Mouse (Mus musculus) forebrain, embryonic 14.5 days (tissue): ENCODE data around the gene Slc27a1. TPM values are rescaled to one million over a fixed set of nuclear protein-coding genes. Genes with fewer than 3 reads are reported as not detected.
A peak's percentile ranks its signal among the peaks of the same experiment; 100 is the strongest.

ENCODE experiments used
- ATAC-seq: fragments of 200-750 bp; cut with Nextera tagmentation; 2 replicates; pipeline ENCODE4 v1.8.0; 2017; ENCODE audit warnings: mild to moderate bottlenecking, moderate library complexity
- DNase-seq: peaks from one replicate; pipeline ENCODE4 v3.0.0-alpha.2; 2015; ENCODE audit warnings: low spot score
- H3K27ac ChIP-seq: fragments of 300-500 bp; sonication (generic); 2 replicates; pipeline ENCODE4 v1.5.1; 2014; ENCODE audit warnings: low read depth, mild to moderate bottlenecking, control low read depth, low read length, moderate library complexity
- H3K27me3 ChIP-seq: fragments of 300-500 bp; sonication (generic); replicated peaks from 2 replicates; pipeline ENCODE4 v1.6.1; 2014; ENCODE audit warnings: low read length, control low read depth, mixed read lengths; ENCODE audit not compliant: control insufficient read depth, insufficient read depth
- H3K36me3 ChIP-seq: fragments of 300-500 bp; sonication (generic); 2 replicates; pipeline ENCODE4 v1.6.1; 2014; ENCODE audit warnings: low read length, control low read depth; ENCODE audit not compliant: control insufficient read depth, insufficient read depth
- H3K4me1 ChIP-seq: fragments of 300-500 bp; sonication (generic); 2 replicates; pipeline ENCODE4 v1.6.1; 2014; ENCODE audit warnings: antibody characterized with exemption, low read length, control low read depth; ENCODE audit not compliant: control insufficient read depth, insufficient read depth
- H3K4me2 ChIP-seq: fragments of 300-500 bp; sonication (generic); 2 replicates; pipeline ENCODE4 v1.6.1; 2014; ENCODE audit warnings: mild to moderate bottlenecking, control low read depth, low read length
- H3K4me3 ChIP-seq: fragments of 300-500 bp; sonication (generic); 2 replicates; pipeline ENCODE4 v1.5.1; 2014; ENCODE audit warnings: low read depth, low read length, control low read depth
- H3K9ac ChIP-seq: fragments of 300-500 bp; sonication (generic); 2 replicates; pipeline ENCODE4 v1.6.1; 2014; ENCODE audit warnings: mild to moderate bottlenecking, low read length, control low read depth, moderate library complexity
- H3K9me3 ChIP-seq: fragments of 300-500 bp; sonication (generic); replicated peaks from 2 replicates; pipeline ENCODE4 v1.6.1; 2016; ENCODE audit warnings: low read length, control low read depth, mixed read lengths; ENCODE audit not compliant: control insufficient read depth
- WGBS: fragments of 180-500 bp; shearing (Covaris S2); extraction: QIAGEN DNeasy Blood & Tissue Kit; methylation state at CpG from one replicate; pipeline ENCODE4 v1.1.7; 2014; 5-methylcytosine and 5-hydroxymethylcytosine counted together
- polyA plus RNA-seq: library from polyadenylated mRNA; unstranded; fragments of >200 nt; fragmentation: Nextera tagmentation; extraction: Ambion mirVana; gene quantifications from 2 replicates; pipeline ENCODE4 v1.2.1, GENCODE M21; 2014

Slc27a1 gene
- polyA plus RNA-seq, 1 experiment from 2014 or later, result 25.8 TPM

- ATAC-seq (peak; percentile 33; the same call in 1 of the 2 replicates), DNase-seq (peak; percentile 80)
- Histone ChIP-seq H3K27ac (no peak overlapping the region), H3K4me2 (no peak overlapping the region), H3K4me1 (peaks cover 9% of the 10 kb centered on the region; the same call in 1 of the 2 replicates), H3K36me3 (no peaks in the 10 kb centered on the region), H3K9me3 (no peaks in the 10 kb centered on the region), H3K4me3 (no peak overlapping the region), H3K27me3 (peaks cover 64% of the 10 kb centered on the region), H3K9ac (no peak overlapping the region)
- WGBS, result 4% methylated on average over 15 of the region's 15 CpGs
Observed at GRCm38 (mm10) chr8:71561401-71561800, 7.3 kb upstream of the Slc27a1 start.

GRCm38 (mm10) chr8:71562751-71563150 is 5.9 kb upstream of the Slc27a1 start:
- ATAC-seq (peak; percentile 75), DNase-seq (peak; percentile 53)
- peaks cover 9% of the 10 kb centered on the region; the same call in 1 of the 2 replicates for H3K4me1 ChIP-seq
- H3K27ac ChIP-seq, result no peak overlapping the region
- 0 out of 2 replicates have a peak overlapping the region, but pooled peaks have one; percentile 11 for H3K4me3 ChIP-seq
- H3K36me3 ChIP-seq, result no peaks in the 10 kb centered on the region
- peak overlapping the region; percentile 43 for H3K4me2 ChIP-seq
- H3K27me3 ChIP-seq, result peaks cover 51% of the 10 kb centered on the region
- no peaks in the 10 kb centered on the region for H3K9me3 ChIP-seq
- WGBS, result under 1% methylated on average over 33 of the region's 33 CpGs
- 0 out of 2 replicates have a peak overlapping the region, but pooled peaks have one; percentile 17 for H3K9ac ChIP-seq

GRCm38 (mm10) chr8:71563992-71564391 is 4.7 kb upstream of the Slc27a1 start:
- WGBS, result 90% methylated on average over 4 of the region's 4 CpGs
- H3K36me3 ChIP-seq, result no peaks in the 10 kb centered on the region
- H3K4me3 ChIP-seq, result no peak overlapping the region
- H3K9me3 ChIP-seq, result no peaks in the 10 kb centered on the region
- H3K4me2 ChIP-seq, result no peak overlapping the region
- H3K27ac ChIP-seq, result no peak overlapping the region
- no peak for ATAC-seq
- peaks cover 39% of the 10 kb centered on the region for H3K27me3 ChIP-seq
- no peak overlapping the region for H3K9ac ChIP-seq
- 0 out of 2 replicates have a peak, but pooled peaks cover 4% of the 10 kb centered on the region for H3K4me1 ChIP-seq
- DNase-seq, result no peak

GRCm38 (mm10) chr8:71566501-71566900 is 2.2 kb upstream of the Slc27a1 start, which contains the start of gene Nxnl1:
Gene Nxnl1 (minus strand): TSS chr8:71566601.
- Histone ChIP-seq H3K9ac (no peak within 1 kb of the TSS), H3K9me3 (no peaks in the 10 kb centered on the region), H3K27ac (no peak within 1 kb of the TSS), H3K36me3 (no peaks in the 10 kb centered on the region), H3K4me2 (no peak within 1 kb of the TSS), H3K4me1 (peaks cover 10% of the 10 kb centered on the region; the same call in 1 of the 2 replicates), H3K27me3 (peaks cover 16% of the 10 kb centered on the region), H3K4me3 (no peak within 1 kb of the TSS)
- no peak for ATAC-seq
- WGBS, result 49% methylated on average over 3 of the region's 3 CpGs
- no peak for DNase-seq

- peaks cover 6% of the 10 kb centered on the region for H3K27me3 ChIP-seq
- no peak overlapping the region for H3K4me3 ChIP-seq
- ATAC-seq, result no peak
- no peak overlapping the region for H3K27ac ChIP-seq
- H3K9me3 ChIP-seq, result no peaks in the 10 kb centered on the region
- no peak overlapping the region for H3K9ac ChIP-seq
- DNase-seq, result no peak
- H3K4me1 ChIP-seq, result peaks cover 21% of the 10 kb centered on the region
- no peak overlapping the region for H3K4me2 ChIP-seq
- 81% methylated on average over 7 of the region's 7 CpGs for WGBS
- H3K36me3 ChIP-seq, result no peaks in the 10 kb centered on the region
Observed at GRCm38 (mm10) chr8:71567587-71567986, 1.1 kb upstream of the Slc27a1 start.

GRCm38 (mm10) chr8:71568941-71569340 is 259 bp downstream of the Slc27a1 start:
- WGBS, result 14% methylated on average over 6 of the region's 6 CpGs
- H3K9ac ChIP-seq, result peak overlapping the region; percentile 75
- ATAC-seq, result no peak

GRCm38 (mm10) chr8:71569366-71570290 is 946 bp downstream of the Slc27a1 start:
- H3K27me3 ChIP-seq, result no peaks in the 10 kb centered on the region
- H3K36me3 ChIP-seq, result no peaks in the 10 kb centered on the region
- ATAC-seq (peak; percentile 78), DNase-seq (peak; percentile 95)
- H3K4me1 ChIP-seq, result peaks cover 23% of the 10 kb centered on the region
- H3K9me3 ChIP-seq, result no peaks in the 10 kb centered on the region
- WGBS, result under 1% methylated on average over 50 of the region's 51 CpGs
- H3K4me2 ChIP-seq, result peak overlapping the region; percentile 81
- H3K9ac ChIP-seq, result peak overlapping the region; percentile 75
- H3K4me3 ChIP-seq, result peak overlapping the region; percentile 64
- H3K27ac ChIP-seq, result peak overlapping the region; percentile 79

More at GRCm38 (mm10) chr8:71568941-71569340, 259 bp downstream of the Slc27a1 start:
- Histone ChIP-seq H3K36me3 (no peaks in the 10 kb centered on the region), H3K4me3 (peak overlapping the region; percentile 64), H3K4me2 (peak overlapping the region; percentile 81), H3K4me1 (peaks cover 23% of the 10 kb centered on the region), H3K27ac (peak overlapping the region; percentile 79), H3K9me3 (no peaks in the 10 kb centered on the region), H3K27me3 (no peaks in the 10 kb centered on the region)
- DNase-seq, result no peak

GRCm38 (mm10) chr8:71570291-71570954 is 1.7 kb downstream of the Slc27a1 start:
- Histone ChIP-seq H3K36me3 (no peaks in the 10 kb centered on the region), H3K4me3 (peak overlapping the region; percentile 64), H3K27me3 (no peaks in the 10 kb centered on the region), H3K4me1 (peaks cover 23% of the 10 kb centered on the region), H3K27ac (peak overlapping the region; percentile 79), H3K4me2 (peak overlapping the region; percentile 81), H3K9me3 (no peaks in the 10 kb centered on the region), H3K9ac (peak overlapping the region; percentile 75)
- peak; percentile 98 for DNase-seq
- peak; percentile 89 for ATAC-seq
- WGBS, result under 1% methylated on average over 41 of the region's 41 CpGs
